Mouse (Mus musculus): ENCODE results near the gene Dusp7.

- TF ChIP-seq CTCF (conservative IDR thresholded peaks at IDR 0.05; ENCODE audit: low read length) = no peak
- no peak for TF ChIP-seq NANOG (IDR thresholded peaks at IDR 0.05; ENCODE audit: borderline replicate concordance, low read length)
These were observed 30.4 kb downstream of the Dusp7 start for GRCm38 (mm10) chr9:106398667-106399311.
